Mouse (Mus musculus) midbrain, embryonic 12.5 days (tissue): ENCODE data around the gene Srsf3. TPM values are rescaled to one million over a fixed set of nuclear protein-coding genes. Genes with fewer than 3 reads are reported as not detected.
A peak's percentile ranks its signal among the peaks of the same experiment; 100 is the strongest.
"Not testable (repeated sequence)": the region's sequence is repeated elsewhere in the genome, so short reads cannot be mapped to it uniquely, and the experiment has no call there.

ENCODE experiments used
- ATAC-seq: fragments of 200-750 bp; cut with Nextera tagmentation; 2 replicates; pipeline ENCODE4 v1.8.0; 2017; ENCODE audit warnings: low read depth, moderate TSS enrichment, moderate library complexity; ENCODE audit not compliant: low FRiP score
- H3K27ac ChIP-seq: fragments of 300-500 bp; sonication (generic); replicated peaks from 2 replicates; pipeline ENCODE4 v1.5.1; 2016; ENCODE audit warnings: mild to moderate bottlenecking
- H3K27me3 ChIP-seq: fragments of 300-500 bp; sonication (generic); 2 replicates; pipeline ENCODE4 v1.6.1; 2016; ENCODE audit warnings: mild to moderate bottlenecking
- H3K36me3 ChIP-seq: fragments of 300-500 bp; sonication (generic); 2 replicates; pipeline ENCODE4 v1.6.1; 2016
- H3K4me1 ChIP-seq: fragments of 300-500 bp; sonication (generic); 2 replicates; pipeline ENCODE4 v1.6.1; 2016
- H3K4me2 ChIP-seq: fragments of 300-500 bp; sonication (generic); replicated peaks from 2 replicates; pipeline ENCODE4 v1.6.1; 2016; ENCODE audit warnings: mild to moderate bottlenecking, moderate library complexity
- H3K4me3 ChIP-seq: fragments of 300-500 bp; sonication (generic); 2 replicates; pipeline ENCODE4 v1.5.1; 2016; ENCODE audit warnings: mild to moderate bottlenecking
- H3K9ac ChIP-seq: fragments of 300-500 bp; sonication (generic); replicated peaks from 2 replicates; pipeline ENCODE4 v1.6.1; 2016; ENCODE audit warnings: mild to moderate bottlenecking, moderate library complexity
- H3K9me3 ChIP-seq: fragments of 300-500 bp; sonication (generic); 2 replicates; pipeline ENCODE4 v1.6.1; 2016; ENCODE audit warnings: mild to moderate bottlenecking
- WGBS: fragments of 180-500 bp; shearing (Covaris S2); methylation state at CpG from one replicate; pipeline ENCODE4 v1.1.7; 2016; 5-methylcytosine and 5-hydroxymethylcytosine counted together
- polyA plus RNA-seq: library from polyadenylated mRNA; unstranded; fragments of >200 nt; fragmentation: Nextera tagmentation; extraction: Ambion mirVana; gene quantifications from 2 replicates; pipeline ENCODE4 v1.2.1, GENCODE M21; 2016

Srsf3 gene
- polyA plus RNA-seq, result 730 and 734 TPM in 2 replicates

GRCm38 (mm10) chr17:29032274-29033069 is at the start of gene Srsf3:
Srsf3 (plus strand) TSS chr17:29032628.
- ATAC-seq, result peak; percentile 98
- Histone ChIP-seq H3K9ac (peak within 1 kb of the TSS; percentile 92), H3K9me3 (no peaks in the 10 kb centered on the region), H3K4me3 (peak within 1 kb of the TSS; percentile 77), H3K4me2 (peak within 1 kb of the TSS; percentile 94), H3K4me1 (peaks cover 27% of the 10 kb centered on the region), H3K27ac (peak within 1 kb of the TSS; percentile 98), H3K36me3 (peaks cover 13% of the 10 kb centered on the region), H3K27me3 (no peaks in the 10 kb centered on the region)
- WGBS, result under 1% methylated on average over 77 of the region's 77 CpGs

- Histone ChIP-seq H3K4me2 (no peak overlapping the region), H3K27ac (no peak overlapping the region), H3K9ac (no peak overlapping the region), H3K27me3 (no peaks in the 10 kb centered on the region), H3K4me3 (no peak overlapping the region), H3K4me1 (no peaks in the 10 kb centered on the region), H3K9me3 (no peaks in the 10 kb centered on the region), H3K36me3 (peaks cover 82% of the 10 kb centered on the region)
- ATAC-seq, result no peak
- 91% methylated on average over 1 of the region's 1 CpGs for WGBS
These were observed 47.6 kb upstream of the Srsf3 start for GRCm38 (mm10) chr17:28984724-28985420.

GRCm38 (mm10) chr17:28986833-28987232 is 45.6 kb upstream of the Srsf3 start:
- H3K4me2 ChIP-seq, result no peak overlapping the region
- H3K27me3 ChIP-seq, result no peaks in the 10 kb centered on the region
- H3K9ac ChIP-seq, result no peak overlapping the region
- H3K9me3 ChIP-seq, result no peaks in the 10 kb centered on the region
- H3K4me1 ChIP-seq, result no peaks in the 10 kb centered on the region
- H3K36me3 ChIP-seq, result peaks cover 88% of the 10 kb centered on the region
- H3K27ac ChIP-seq, result no peak overlapping the region
- no peak for ATAC-seq
- H3K4me3 ChIP-seq, result no peak overlapping the region

GRCm38 (mm10) chr17:28987713-28988112 is 44.7 kb upstream of the Srsf3 start:
- H3K36me3 ChIP-seq, result peaks cover 83% of the 10 kb centered on the region

GRCm38 (mm10) chr17:28988291-28988690 is 44.1 kb upstream of the Srsf3 start:
- H3K9me3 ChIP-seq, result no peaks in the 10 kb centered on the region
- H3K4me3 ChIP-seq, result no peak overlapping the region
- peaks cover 77% of the 10 kb centered on the region for H3K36me3 ChIP-seq
- no peaks in the 10 kb centered on the region for H3K27me3 ChIP-seq
- WGBS, result 91% methylated on average over 4 of the region's 4 CpGs
- no peak overlapping the region for H3K9ac ChIP-seq
- ATAC-seq, result no peak
- no peak overlapping the region for H3K27ac ChIP-seq
- H3K4me2 ChIP-seq, result no peak overlapping the region
- H3K4me1 ChIP-seq, result no peaks in the 10 kb centered on the region

More at GRCm38 (mm10) chr17:28987713-28988112, 44.7 kb upstream of the Srsf3 start:
- Histone ChIP-seq H3K4me3 (no peak overlapping the region), H3K4me1 (no peaks in the 10 kb centered on the region), H3K9ac (no peak overlapping the region), H3K27ac (no peak overlapping the region), H3K4me2 (no peak overlapping the region), H3K9me3 (no peaks in the 10 kb centered on the region), H3K27me3 (no peaks in the 10 kb centered on the region)
- ATAC-seq, result no peak
- WGBS, result 73% methylated on average over 4 of the region's 4 CpGs

GRCm38 (mm10) chr17:28988996-28989395 is 43.4 kb upstream of the Srsf3 start:
- no peak for ATAC-seq
- Histone ChIP-seq H3K9me3 (no peaks in the 10 kb centered on the region), H3K27me3 (no peaks in the 10 kb centered on the region), H3K4me1 (no peaks in the 10 kb centered on the region), H3K36me3 (peaks cover 72% of the 10 kb centered on the region), H3K9ac (no peak overlapping the region), H3K4me2 (no peak overlapping the region), H3K4me3 (no peak overlapping the region), H3K27ac (no peak overlapping the region)
- 75% methylated on average over 3 of the region's 3 CpGs for WGBS

- no peak overlapping the region for H3K27ac ChIP-seq
- H3K9ac ChIP-seq, result no peak overlapping the region
- H3K9me3 ChIP-seq, result no peaks in the 10 kb centered on the region
- H3K4me3 ChIP-seq, result no peak overlapping the region
- peaks cover 72% of the 10 kb centered on the region for H3K36me3 ChIP-seq
- no peaks in the 10 kb centered on the region for H3K4me1 ChIP-seq
- WGBS, result 90% methylated on average over 4 of the region's 4 CpGs
- H3K27me3 ChIP-seq, result no peaks in the 10 kb centered on the region
- ATAC-seq, result no peak
- no peak overlapping the region for H3K4me2 ChIP-seq
These were observed 42.4 kb upstream of the Srsf3 start for GRCm38 (mm10) chr17:28990060-28990459.

GRCm38 (mm10) chr17:28991286-28991685 is 41.1 kb upstream of the Srsf3 start:
- H3K4me1 ChIP-seq, result no peaks in the 10 kb centered on the region
- no peak for ATAC-seq
- H3K9ac ChIP-seq, result no peak overlapping the region
- no peak overlapping the region for H3K4me3 ChIP-seq
- H3K27ac ChIP-seq, result no peak overlapping the region
- H3K9me3 ChIP-seq, result no peaks in the 10 kb centered on the region
- peaks cover 65% of the 10 kb centered on the region for H3K36me3 ChIP-seq
- WGBS, result 92% methylated on average over 9 of the region's 9 CpGs
- H3K27me3 ChIP-seq, result no peaks in the 10 kb centered on the region
- no peak overlapping the region for H3K4me2 ChIP-seq

GRCm38 (mm10) chr17:28992105-28992504 is 40.3 kb upstream of the Srsf3 start:
- no peaks in the 10 kb centered on the region for H3K4me1 ChIP-seq
- no peaks in the 10 kb centered on the region for H3K27me3 ChIP-seq
- H3K9me3 ChIP-seq, result no peaks in the 10 kb centered on the region
- no peak overlapping the region for H3K4me2 ChIP-seq
- ATAC-seq, result no peak
- no peak overlapping the region for H3K4me3 ChIP-seq
- peaks cover 63% of the 10 kb centered on the region for H3K36me3 ChIP-seq
- WGBS, result 88% methylated on average over 7 of the region's 7 CpGs
- H3K9ac ChIP-seq, result no peak overlapping the region
- no peak overlapping the region for H3K27ac ChIP-seq

- H3K4me3 ChIP-seq, H3K9ac ChIP-seq, H3K27me3 ChIP-seq, H3K9me3 ChIP-seq, H3K27ac ChIP-seq, H3K4me2 ChIP-seq, H3K4me1 ChIP-seq, ATAC-seq: not testable (repeated sequence)
- peaks cover 62% of the 10 kb centered on the region for H3K36me3 ChIP-seq
- 100% methylated on average over 1 of the region's 1 CpGs for WGBS
These were observed 39.4 kb upstream of the Srsf3 start for GRCm38 (mm10) chr17:28993004-28993403.

- Histone ChIP-seq H3K4me1 (no peaks in the 10 kb centered on the region), H3K27ac (no peak overlapping the region), H3K9ac (no peak overlapping the region), H3K4me2 (no peak overlapping the region), H3K27me3 (no peaks in the 10 kb centered on the region), H3K36me3 (peaks cover 63% of the 10 kb centered on the region), H3K9me3 (no peaks in the 10 kb centered on the region), H3K4me3 (no peak overlapping the region)
- no peak for ATAC-seq
- 93% methylated on average over 4 of the region's 4 CpGs for WGBS
These were observed 37.8 kb upstream of the Srsf3 start for GRCm38 (mm10) chr17:28994615-28995014.

GRCm38 (mm10) chr17:29000465-29000864 is 32.0 kb upstream of the Srsf3 start:
- H3K4me1 ChIP-seq, result peaks cover 8% of the 10 kb centered on the region
- peaks cover 45% of the 10 kb centered on the region for H3K36me3 ChIP-seq
- 95% methylated on average over 6 of the region's 6 CpGs for WGBS
- no peak overlapping the region for H3K27ac ChIP-seq
- H3K4me2 ChIP-seq, result no peak overlapping the region
- ATAC-seq, result no peak
- no peaks in the 10 kb centered on the region for H3K9me3 ChIP-seq
- no peak overlapping the region for H3K9ac ChIP-seq
- no peak overlapping the region for H3K4me3 ChIP-seq
- no peaks in the 10 kb centered on the region for H3K27me3 ChIP-seq
